Mouse (Mus musculus) frontal cortex, adult 2 months (tissue): Measurements from ENCODE around the gene Snrpd2. TPM values are rescaled to one million over a fixed set of nuclear protein-coding genes. Genes with fewer than 3 reads are reported as not detected.
A peak's percentile ranks its signal among the peaks of the same experiment; 100 is the strongest.

Experiments used
- DNase-seq, 2 experiments: peaks; one replicate each; pipeline ENCODE4 v3.0.0; 2022; ENCODE audit warnings: low spot score in 1 of 2; ENCODE audit errors: extremely low spot score in 1 of 2
- polyA plus RNA-seq: library from polyadenylated mRNA; depleted of rRNA; stranded (reverse); fragments of >200 nt; gene quantifications from 2 replicates; pipeline ENCODE4 v1.2.3, GENCODE M21; 2012; rRNA removed

The Snrpd2 gene
- 70.7 and 83.9 TPM in 2 replicates for polyA plus RNA-seq

DNA sequence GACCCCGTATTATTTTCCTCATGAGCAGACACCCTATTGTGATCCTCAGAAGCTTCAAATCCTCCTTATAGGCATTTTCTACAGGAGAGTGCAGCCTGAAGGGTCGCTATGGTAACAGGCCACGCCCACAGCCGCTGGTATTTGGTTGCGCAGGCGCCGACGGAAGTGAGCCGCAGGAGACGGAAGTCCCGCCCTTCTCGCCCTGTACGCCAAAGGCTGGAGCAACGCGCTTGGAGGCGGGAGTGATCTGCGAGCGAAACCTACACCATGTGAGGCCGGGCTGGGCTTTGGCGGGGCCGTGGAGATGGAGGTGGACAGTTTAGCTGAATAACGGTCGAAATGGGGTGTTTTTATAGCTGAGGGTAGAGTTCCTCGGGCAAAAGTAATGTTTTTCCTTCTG, at the start of gene Snrpd2:
Gene Snrpd2 (plus strand): TSS at position 97 of the 400 bp plus-strand sequence.
- DNase-seq: peak; percentile 87 to 97

- DNase-seq: no peak
Measured at GRCm38 (mm10) chr7:19100290-19100689, 49.2 kb upstream of the Snrpd2 start.

- DNase-seq: no peak
Measured at GRCm38 (mm10) chr7:19103741-19104140, 45.8 kb upstream of the Snrpd2 start.

GRCm38 (mm10) chr7:19104486-19104885, 45.0 kb upstream of the Snrpd2 start:
- no peak for DNase-seq

DNA sequence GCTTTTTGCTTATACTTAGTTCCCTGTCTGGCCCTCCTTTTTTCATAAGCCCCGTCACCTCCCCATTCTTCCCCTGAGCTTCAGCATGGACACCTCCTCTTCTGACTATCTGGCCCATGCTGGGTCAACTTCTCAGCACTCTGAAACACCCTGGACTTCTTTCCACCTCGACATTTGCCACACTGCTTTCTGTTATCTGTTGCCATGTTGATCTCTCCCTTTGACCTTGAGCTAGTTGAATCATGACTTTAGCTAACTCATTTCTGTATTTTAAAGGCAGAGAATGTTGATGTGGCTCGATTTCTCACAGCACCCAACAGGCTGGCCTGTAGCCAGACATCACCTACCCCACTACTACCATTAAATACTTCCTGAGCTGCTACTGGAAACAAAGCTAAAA, 42.1 kb upstream of the Snrpd2 start:
- DNase-seq: no peak

DNA sequence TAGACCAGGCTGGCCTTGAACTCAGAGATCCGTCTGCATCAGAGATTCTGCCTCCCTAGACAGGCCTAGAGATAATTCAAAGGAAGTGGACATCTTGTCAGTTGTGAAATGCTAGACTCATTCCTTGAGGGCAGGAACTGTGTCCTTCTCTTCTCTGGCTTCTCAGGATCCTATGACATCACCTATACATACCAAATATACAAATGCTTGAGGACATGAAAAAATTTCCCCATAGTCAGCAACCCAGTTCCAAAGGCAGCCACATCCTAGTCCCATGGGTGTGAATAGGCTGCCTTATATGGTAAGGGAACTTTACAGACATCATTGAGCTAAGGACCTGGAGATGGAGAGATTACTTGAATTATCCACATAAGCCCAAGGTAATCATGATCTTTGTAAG, 40.0 kb upstream of the Snrpd2 start:
- no peak for DNase-seq

DNA sequence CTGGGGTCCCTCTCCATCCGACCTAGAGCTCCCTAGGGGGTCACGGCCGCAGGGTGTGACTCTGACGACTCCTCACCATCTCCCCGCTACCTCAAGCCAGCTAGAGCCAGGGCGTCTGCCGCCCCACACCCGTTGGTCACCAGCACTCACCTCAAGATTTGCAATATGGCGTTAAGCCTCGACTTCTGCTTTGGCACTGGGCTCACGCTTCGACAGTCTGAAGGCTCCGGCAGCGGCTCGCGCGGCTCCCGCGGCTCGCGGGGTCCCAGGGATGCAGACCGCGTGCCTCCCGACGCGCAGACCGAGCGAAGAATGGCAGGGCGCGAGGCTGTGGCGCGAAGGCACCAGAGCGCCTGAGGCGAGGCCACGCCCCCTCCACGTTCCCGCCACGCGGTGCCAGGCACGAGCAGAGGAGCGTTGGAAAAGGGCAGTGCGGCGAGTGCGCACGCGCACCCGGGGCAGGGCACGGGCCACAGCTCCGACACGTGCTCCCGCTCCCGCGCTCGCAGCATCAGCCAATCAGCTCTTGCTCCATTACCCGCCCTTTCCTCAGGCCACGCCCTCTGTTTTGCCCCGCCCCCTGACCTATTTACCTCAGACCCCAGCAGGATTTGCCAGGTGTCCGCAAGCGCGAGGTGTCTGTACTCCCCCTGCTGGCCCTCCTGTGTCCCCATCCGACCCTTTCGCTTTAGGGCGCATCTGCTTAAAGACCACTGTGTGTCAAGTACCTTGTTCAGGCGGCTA, 31.3 kb upstream of the Snrpd2 start, which contains the start of gene Gm4969:
Gene Gm4969 (minus strand): TSS at position 341 of the 744 bp plus-strand sequence.
- DNase-seq: peak in 1 of 2 experiments; percentile 50

DNA sequence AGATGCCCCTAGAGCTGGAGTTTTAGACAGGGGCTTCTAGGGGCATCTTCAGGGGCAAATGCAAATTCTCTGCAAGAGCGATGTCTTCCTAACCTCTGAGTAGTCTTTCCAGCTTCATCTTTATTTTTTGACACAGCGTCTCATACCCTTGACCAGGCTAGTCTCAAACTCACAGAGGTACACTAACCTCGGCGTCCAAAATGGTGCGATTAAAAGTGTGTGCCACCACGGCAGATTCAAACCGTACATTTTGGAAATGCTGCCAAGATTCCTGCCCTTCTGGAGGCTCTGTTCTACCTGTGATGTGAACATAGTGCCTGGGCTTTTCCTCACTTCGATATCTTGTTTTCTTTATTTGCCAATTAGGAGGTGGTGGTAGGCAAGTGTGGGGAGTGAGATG, 30.4 kb upstream of the Snrpd2 start:
- DNase-seq: no peak

GRCm38 (mm10) chr7:19119631-19120429, 29.7 kb upstream of the Snrpd2 start, which contains the start of gene Fbxo46:
Gene Fbxo46 (plus strand): TSS chr7:19119859.
- DNase-seq: peak; percentile 96 to 97

GRCm38 (mm10) chr7:19121686-19122085, 27.8 kb upstream of the Snrpd2 start:
- DNase-seq: no peak

GRCm38 (mm10) chr7:19124713-19125112, 24.8 kb upstream of the Snrpd2 start:
- DNase-seq: no peak

- no peak for DNase-seq
Measured at GRCm38 (mm10) chr7:19127744-19128143, 21.8 kb upstream of the Snrpd2 start.

- DNase-seq: no peak
Measured at GRCm38 (mm10) chr7:19129396-19129795, 20.1 kb upstream of the Snrpd2 start.

DNA sequence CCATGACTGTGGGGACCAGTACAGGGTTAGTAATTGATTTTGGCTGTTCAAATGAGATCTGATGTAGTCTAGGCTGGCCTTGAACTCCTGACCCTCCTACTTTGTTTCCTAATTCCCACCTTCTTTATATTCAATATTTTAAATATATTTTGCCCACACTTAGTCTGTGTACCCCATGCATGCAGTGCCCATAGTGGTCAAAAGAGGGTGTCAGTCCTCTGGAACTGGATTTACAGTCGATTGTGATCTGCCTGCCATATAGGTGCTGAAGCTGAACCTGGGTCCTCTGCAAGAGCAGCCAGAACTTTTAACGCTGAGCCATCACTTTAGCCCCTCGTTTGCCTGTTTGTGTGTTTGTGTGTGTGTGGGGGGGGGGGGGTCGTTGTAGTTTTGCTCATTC, 18.9 kb upstream of the Snrpd2 start:
- DNase-seq: no peak

- DNase-seq: peak; percentile 96 to 97
Measured at GRCm38 (mm10) chr7:19131324-19131848, 18.1 kb upstream of the Snrpd2 start.

DNA sequence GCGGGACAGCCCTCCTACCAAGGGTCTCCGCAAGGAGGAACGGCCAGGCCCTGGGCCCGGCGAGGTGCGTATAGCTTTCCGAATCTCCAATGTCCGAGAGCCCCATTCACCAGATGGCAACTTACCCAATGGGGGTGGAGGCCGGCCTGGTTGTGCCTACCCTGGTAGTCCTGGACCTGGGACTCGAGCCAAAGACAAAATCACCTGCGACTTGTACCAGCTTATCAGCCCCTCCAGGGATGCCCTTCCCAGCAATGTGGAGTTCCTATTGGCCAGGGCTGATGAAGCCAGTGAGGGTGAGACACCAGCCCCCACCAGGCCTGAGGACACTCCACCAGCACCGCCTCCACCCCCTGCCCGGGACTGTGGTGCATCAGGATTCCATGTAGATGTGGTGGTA, 13.4 kb upstream of the Snrpd2 start:
- no peak for DNase-seq

- peak; percentile 60 to 66 for DNase-seq
Measured at GRCm38 (mm10) chr7:19136673-19137334, 12.7 kb upstream of the Snrpd2 start.

GRCm38 (mm10) chr7:19137380-19137779, 12.1 kb upstream of the Snrpd2 start:
- peak in 1 of 2 experiments; percentile 79 for DNase-seq

DNA sequence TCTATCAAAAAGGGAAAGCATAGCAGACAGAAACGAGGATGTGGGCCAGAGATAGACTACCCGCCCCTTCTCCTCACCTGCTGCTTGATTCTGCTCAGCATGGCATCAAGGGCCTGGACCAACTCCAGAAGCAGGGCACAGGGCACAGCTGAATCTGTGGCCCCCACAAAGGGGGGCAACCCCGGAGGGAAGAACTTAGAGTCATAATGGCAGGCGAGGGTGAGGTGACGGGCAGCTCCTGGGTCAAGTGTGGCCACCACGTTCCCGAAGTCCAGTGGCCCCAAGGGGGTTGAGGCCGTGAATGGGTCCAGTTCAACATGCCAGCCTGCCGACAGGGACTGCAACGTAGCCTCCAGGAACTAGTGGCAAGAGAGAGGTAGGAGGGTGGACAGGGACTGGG, 2.7 kb upstream of the Snrpd2 start:
- DNase-seq: no peak

GRCm38 (mm10) chr7:19147497-19148045, 2.0 kb upstream of the Snrpd2 start:
- no peak for DNase-seq
